Mouse (Mus musculus): Measurements from ENCODE around the gene Kxd1. TPM values are rescaled to one million over a fixed set of nuclear protein-coding genes. Genes with fewer than 3 reads are reported as not detected.

Gene Kxd1
- polyA plus RNA-seq, 1 experiment, result 37.0 TPM

DNA sequence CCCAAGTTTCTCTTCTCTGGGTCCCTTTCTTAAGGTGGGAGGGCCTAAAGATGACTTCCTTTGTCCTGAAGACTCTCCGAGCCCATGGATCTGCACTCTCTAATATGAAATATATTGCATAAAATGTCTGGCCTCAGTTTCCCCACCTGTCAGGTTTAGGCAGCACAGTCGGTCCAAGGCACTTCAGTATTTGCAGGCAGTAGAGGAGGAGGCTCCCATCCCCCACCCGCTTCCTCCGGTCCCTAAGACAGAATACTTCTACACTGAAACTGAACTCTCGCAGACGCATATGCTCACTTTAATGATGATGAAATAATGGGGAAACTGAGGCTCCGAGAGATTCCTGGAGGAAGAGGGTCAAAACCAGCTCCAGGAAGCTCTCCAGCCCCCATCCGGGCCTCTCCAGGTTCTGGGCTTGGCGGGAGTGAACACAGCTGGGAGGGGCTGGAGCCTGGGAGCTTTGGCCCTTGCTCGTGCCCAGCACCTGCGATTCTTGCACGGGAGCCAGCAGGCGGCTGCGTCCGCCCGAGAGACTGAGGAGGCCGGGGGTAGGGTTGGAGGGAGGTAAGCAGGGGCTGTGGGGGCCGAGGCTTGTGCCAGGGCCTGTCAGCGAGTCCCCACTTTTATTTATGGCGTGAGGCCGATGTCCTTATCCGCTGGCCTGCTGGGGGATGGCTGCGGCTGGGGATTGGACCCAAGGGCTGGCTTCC is 25.8 kb downstream of the Kxd1 start:
- Histone ChIP-seq H3K4me1 (ENCODE audit: control insufficient read depth, insufficient read depth, low read length) (peaks cover 8% of the 10 kb centered on the region; the same call in 1 of the 2 replicates), H3K4me3 (ENCODE audit: insufficient read depth, low read length) (no peak overlapping the region), H3K27ac (ENCODE audit: insufficient read depth, low read length) (no peak overlapping the region)
- TF ChIP-seq POLR2A (IDR thresholded peaks at IDR 0.05; ENCODE audit: low read depth, low read length), result no peak
- no peak for TF ChIP-seq CTCF (IDR thresholded peaks at IDR 0.05; ENCODE audit: borderline replicate concordance, insufficient read depth, low read length)

DNA sequence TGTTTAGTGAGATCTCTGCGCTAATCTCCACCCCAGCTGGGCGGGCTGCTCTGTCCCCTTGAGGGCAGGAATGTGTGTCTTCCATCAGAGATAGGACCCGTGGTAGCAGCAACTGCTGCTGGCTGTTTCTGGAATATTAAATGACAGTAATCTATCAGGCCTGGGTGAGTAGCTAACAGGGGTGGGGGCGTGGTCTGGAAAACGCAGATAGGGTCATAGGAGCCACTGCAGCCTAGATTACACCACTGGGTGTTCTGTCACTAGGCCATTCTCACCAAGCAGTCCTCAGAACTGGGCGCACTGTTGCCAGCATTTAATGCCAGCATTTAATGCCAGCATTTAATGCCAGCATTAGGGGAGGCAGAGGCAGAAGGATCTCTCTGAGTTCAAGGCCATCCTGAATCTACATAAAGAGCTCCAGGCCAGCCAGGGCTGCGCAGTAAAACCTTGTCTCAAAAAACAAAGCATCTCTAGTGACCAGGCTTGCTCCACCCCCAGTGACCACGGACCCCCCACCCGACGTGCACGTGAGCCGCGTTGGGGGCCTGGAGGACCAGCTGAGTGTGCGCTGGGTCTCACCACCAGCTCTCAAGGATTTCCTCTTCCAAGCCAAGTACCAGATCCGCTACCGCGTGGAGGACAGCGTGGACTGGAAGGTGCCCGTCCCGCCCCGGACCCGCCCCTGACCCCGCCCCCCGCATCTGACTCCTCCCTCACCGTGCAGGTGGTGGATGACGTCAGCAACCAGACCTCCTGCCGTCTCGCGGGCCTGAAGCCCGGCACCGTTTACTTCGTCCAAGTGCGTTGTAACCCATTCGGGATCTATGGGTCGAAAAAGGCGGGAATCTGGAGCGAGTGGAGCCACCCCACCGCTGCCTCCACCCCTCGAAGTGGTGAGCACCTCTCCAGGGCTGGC is 27.1 kb downstream of the Kxd1 start:
- Histone ChIP-seq H3K4me1 (ENCODE audit: control insufficient read depth, insufficient read depth, low read length) (peaks cover 8% of the 10 kb centered on the region; the same call in 1 of the 2 replicates), H3K27ac (ENCODE audit: insufficient read depth, low read length) (no peak overlapping the region), H3K4me3 (ENCODE audit: insufficient read depth, low read length) (no peak overlapping the region)
- TF ChIP-seq CTCF (IDR thresholded peaks at IDR 0.05; ENCODE audit: borderline replicate concordance, insufficient read depth, low read length) (no peak), POLR2A (IDR thresholded peaks at IDR 0.05; ENCODE audit: low read depth, low read length) (no peak)

DNA sequence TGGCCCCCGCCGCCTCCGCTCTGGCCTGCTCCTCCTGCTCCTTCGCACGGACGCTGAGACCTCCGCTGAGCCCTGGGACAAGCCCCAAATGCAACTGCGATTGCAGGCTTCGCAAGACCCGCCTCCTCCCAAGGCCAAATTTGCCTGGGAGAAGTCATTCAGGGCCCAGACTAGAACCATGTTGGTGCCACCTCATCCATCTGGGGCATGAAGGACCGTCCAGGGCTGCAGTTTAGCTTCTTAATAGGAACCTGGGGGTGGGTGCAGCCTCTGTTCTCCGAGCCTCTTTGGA is 32.0 kb downstream of the Kxd1 start:
- Histone ChIP-seq H3K27ac (ENCODE audit: insufficient read depth, low read length) (0 out of 2 replicates have a peak overlapping the region, but pooled peaks have one; percentile 35), H3K4me3 (ENCODE audit: insufficient read depth, low read length) (no peak overlapping the region), H3K4me1 (ENCODE audit: control insufficient read depth, insufficient read depth, low read length) (no peaks in the 10 kb centered on the region)
- no peak for TF ChIP-seq CTCF (IDR thresholded peaks at IDR 0.05; ENCODE audit: borderline replicate concordance, insufficient read depth, low read length)
- 0 out of 2 replicates have a peak, but pooled peaks have one; percentile 26 for TF ChIP-seq POLR2A (IDR thresholded peaks at IDR 0.05; ENCODE audit: low read depth, low read length)

DNA sequence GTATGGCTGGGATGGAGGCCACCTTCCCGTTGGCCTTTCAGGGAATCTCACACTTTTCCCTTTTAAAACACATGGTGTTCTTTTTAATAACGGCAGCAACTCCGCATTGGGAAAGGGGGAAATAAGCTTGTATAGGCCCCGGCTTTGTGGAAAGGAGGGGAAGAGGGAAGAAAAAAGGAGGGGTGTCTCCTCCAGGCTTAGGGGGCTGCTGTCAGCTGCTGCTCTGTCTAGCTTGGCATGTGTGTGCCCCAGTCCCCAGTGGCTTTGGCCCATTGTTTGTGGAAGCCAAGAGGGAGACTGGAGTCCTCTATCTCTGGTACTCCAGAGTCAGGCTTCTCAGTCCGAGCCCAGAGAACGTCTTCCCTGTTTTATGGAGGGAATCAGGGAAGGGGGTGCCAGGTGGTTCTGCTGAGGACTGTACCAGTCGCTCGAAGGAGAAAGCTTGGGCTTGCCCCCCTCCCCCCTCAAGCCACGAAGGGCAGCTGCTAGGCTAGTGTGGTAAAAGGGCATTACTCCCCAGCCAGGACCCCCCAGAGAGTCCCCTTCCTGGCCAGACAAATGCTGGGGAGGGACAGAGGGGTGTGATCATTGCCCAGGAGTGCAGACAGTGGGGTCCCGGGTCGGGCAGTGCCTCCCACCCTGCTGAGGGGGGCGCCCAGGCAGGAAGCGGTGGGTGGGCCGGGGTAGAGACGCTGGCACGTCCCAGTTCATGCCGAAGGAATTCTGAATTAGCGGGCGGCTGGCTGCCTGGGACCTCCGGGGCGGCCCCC is 32.6 kb downstream of the Kxd1 start:
- 0 out of 2 replicates have a peak, but pooled peaks have one; percentile 6 for TF ChIP-seq POLR2A (IDR thresholded peaks at IDR 0.05; ENCODE audit: low read depth, low read length)
- no peak for TF ChIP-seq CTCF (IDR thresholded peaks at IDR 0.05; ENCODE audit: borderline replicate concordance, insufficient read depth, low read length)
- Histone ChIP-seq H3K4me3 (ENCODE audit: insufficient read depth, low read length) (peak overlapping the region; percentile 41), H3K27ac (ENCODE audit: insufficient read depth, low read length) (peak overlapping the region; percentile 75), H3K4me1 (ENCODE audit: control insufficient read depth, insufficient read depth, low read length) (no peaks in the 10 kb centered on the region)

- Histone ChIP-seq H3K4me1 (ENCODE audit: control insufficient read depth, insufficient read depth, low read length) (no peaks in the 10 kb centered on the region), H3K4me3 (ENCODE audit: insufficient read depth, low read length) (peak overlapping the region; percentile 41), H3K27ac (ENCODE audit: insufficient read depth, low read length) (peak overlapping the region; percentile 75)
- TF ChIP-seq CTCF (IDR thresholded peaks at IDR 0.05; ENCODE audit: borderline replicate concordance, insufficient read depth, low read length) (no peak), POLR2A (IDR thresholded peaks at IDR 0.05; ENCODE audit: low read depth, low read length) (no peak)
Observed at GRCm38 (mm10) chr8:70494416-70494945, 33.3 kb downstream of the Kxd1 start.

DNA sequence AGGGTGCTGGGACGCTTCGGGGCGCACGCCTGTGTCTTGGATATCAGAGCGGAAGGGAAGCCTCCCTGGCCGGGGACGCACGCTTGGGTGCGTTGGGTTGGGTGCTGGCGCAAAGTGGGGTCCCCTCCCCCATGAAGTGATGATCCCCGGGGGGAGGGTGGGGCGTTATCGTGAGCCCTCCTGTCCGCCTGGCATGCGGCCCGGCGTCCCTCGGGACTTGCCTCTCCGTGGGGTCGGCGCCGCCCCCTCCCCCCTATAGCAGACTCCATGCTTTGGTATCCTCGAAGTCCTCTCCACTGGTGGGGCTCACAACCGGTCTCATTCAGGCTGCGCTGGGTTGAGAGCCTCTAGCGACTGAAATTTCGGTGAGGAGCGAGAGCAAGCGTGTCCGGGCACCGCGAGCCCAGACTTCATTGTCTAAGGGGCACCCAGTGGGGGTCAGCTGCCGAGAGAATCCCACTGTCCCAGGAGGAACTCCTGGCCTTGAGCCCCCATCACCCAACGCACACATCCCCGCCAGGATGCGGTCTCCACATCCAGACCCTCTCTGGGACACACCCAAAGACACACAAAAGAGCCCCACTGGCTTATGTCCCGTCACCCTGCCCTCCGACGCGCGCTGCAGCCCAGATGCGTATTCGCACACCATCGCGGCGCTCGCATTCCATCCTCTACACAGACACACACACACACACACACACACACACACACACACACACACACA is 33.9 kb downstream of the Kxd1 start:
- peaks cover 3% of the 10 kb centered on the region for H3K4me1 ChIP-seq (ENCODE audit: control insufficient read depth, insufficient read depth, low read length)
- peak overlapping the region; percentile 75 for H3K27ac ChIP-seq (ENCODE audit: insufficient read depth, low read length)
- TF ChIP-seq POLR2A (IDR thresholded peaks at IDR 0.05; ENCODE audit: low read depth, low read length) (peak; percentile 56), CTCF (IDR thresholded peaks at IDR 0.05; ENCODE audit: borderline replicate concordance, insufficient read depth, low read length) (no peak)
- H3K4me3 ChIP-seq (ENCODE audit: insufficient read depth, low read length), result peak overlapping the region; percentile 41

- H3K4me1 ChIP-seq (ENCODE audit: control insufficient read depth, insufficient read depth, low read length), result peaks cover 6% of the 10 kb centered on the region
- TF ChIP-seq POLR2A (IDR thresholded peaks at IDR 0.05; ENCODE audit: low read depth, low read length) (peak; percentile 63), CTCF (IDR thresholded peaks at IDR 0.05; ENCODE audit: borderline replicate concordance, insufficient read depth, low read length) (no peak)
- H3K27ac ChIP-seq (ENCODE audit: insufficient read depth, low read length), result peak within 1 kb of the TSS; percentile 75
- H3K4me3 ChIP-seq (ENCODE audit: insufficient read depth, low read length), result peak within 1 kb of the TSS; percentile 41
Observed at GRCm38 (mm10) chr8:70492664-70493640, 34.8 kb downstream of the Kxd1 start, which contains the start of gene Crlf1. Gene Crlf1, plus strand, starts transcription at chr8:70493158.

All from embryonic fibroblast, embryonic 13.5 days (primary cell).